Mouse (Mus musculus) 3T3-L1 (cell line): ENCODE data around the gene Sult2b1.

Experiments
- DNase-seq: peaks from one replicate; pipeline ENCODE4 v3.0.0-alpha.2; 2015; ENCODE audit warnings: low read depth, low spot score

The Sult2b1 gene

DNA sequence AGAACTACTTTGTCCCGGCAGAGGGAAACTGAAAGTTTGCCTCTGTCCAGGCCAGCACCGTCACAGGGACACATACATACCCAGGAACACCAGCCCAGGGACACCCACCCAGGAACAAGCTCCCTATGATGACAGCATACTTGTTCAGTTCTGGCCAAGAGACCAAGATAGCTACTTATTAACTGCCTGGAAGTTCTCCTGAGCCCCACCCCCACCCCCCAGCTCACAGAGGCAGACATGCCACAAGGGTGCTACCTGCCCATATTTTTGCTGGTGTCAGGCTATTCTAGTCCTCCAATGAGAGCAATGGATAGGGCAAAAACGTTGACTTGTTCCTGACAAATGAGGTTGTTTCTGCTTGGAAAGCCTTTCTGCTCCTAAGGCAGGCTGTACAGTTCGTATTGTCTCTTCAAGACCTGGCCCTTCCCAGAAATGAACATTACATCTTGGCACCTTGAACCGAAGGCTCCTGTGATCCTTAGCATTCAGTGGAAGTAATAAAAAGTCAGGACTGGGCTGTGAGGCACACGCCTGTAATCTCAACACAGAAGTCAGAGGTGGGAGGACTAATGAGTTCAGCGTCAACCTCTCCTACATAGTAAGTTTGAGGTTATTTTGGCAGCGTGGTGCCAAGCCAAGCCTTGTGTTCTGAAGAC lies 13.9 kb downstream of the Sult2b1 start:
- DNase-seq: no peak

DNA sequence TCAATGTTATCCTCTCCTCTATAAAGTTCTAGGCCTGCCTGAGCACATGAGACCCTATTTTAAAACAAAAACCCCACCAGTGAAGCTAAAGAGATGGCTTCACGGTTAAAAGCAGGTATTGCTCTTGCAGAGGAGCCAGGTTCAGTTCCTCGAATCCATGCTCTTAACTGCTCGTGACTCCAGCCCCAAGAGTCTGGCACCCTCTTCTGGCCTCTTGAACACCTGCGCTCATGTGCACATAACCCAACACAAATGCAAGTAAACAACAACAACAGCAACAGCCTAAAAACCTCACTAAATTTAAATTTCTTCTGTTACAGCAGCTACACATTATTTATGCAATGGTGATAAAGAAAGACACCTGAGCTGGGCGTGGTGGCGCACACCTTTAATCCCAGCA lies 17.0 kb downstream of the Sult2b1 start:
- no peak for DNase-seq

DNA sequence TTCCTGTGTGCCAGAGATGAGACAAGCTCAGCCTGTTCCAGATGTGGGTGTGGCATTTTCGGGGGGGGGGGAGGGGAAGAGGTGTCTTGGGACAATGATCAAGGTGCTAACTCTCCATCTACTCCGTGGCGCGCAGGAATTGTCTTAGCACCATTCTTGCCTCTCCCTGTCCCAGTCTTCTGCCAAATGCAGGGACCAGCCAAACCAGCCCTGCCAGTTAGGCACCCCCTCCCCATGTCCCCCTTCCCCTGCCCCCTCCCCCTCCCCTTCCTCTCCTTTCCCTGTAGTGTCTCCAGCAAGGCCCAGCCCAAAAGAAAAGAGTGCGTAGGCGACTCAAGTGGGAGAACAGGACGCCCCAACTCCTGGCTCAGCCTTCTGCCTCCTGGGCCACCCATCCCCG lies 17.7 kb downstream of the Sult2b1 start:
- no peak for DNase-seq

DNA sequence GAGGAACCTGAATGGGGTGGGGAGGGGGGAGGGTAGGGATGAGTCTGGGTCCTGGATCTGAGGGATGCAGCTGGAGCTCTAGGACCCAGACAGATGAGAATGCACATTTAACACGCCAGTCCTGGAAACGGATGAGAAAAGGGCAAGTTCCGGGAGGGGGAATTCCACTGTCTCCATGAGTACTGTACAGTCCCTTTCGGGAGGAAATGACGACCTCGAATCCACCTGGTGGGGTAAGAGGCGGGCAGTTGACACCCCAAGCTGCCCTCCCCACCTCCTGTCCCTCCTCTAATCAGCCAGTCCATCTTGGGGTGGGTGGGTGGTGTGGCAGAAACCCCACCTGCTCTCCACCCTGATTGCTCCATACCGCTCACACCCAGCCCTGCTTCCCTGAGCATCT lies 18.5 kb downstream of the Sult2b1 start:
- DNase-seq: no peak

DNA sequence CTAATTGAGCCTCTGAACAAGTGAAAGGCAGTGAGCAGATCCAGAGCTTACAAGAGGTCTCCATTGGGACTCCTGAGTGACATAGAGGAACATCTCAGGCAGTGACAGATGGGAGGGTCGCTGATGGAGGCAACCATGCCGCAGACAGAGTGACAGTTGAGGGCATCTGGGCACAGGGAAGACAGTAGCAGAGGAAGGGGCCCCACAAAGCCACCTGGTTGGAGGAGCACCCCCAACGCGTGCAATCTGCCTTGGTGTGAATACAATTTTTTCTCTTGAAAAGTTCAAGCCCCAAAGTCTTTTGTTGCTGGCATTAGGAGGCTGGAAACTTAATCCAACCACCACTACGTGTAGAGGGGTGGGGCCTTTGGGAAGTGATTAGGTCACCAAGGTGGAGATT lies 24.3 kb downstream of the Sult2b1 start:
- no peak for DNase-seq

DNA sequence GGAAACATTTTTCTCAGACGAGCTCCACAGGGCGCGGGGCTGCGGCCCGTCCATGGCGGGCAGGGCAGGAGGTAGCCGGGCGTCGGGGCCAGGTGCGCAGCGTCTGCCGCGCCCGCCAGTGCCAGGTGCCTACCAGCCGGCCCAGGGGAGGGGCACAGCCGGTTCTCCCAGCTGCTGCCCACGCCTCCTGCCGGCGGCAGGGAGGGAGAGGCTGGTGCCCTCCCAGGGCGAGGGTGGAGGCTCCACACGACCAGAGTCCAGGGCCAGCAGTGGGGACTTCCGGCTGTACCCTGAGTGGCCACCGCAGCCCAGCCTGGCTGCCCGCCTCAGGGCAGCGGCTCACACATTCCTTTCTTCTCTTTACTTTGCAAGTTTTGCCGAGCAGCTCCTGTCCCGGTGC lies 25.1 kb downstream of the Sult2b1 start:
- DNase-seq: no peak

DNA sequence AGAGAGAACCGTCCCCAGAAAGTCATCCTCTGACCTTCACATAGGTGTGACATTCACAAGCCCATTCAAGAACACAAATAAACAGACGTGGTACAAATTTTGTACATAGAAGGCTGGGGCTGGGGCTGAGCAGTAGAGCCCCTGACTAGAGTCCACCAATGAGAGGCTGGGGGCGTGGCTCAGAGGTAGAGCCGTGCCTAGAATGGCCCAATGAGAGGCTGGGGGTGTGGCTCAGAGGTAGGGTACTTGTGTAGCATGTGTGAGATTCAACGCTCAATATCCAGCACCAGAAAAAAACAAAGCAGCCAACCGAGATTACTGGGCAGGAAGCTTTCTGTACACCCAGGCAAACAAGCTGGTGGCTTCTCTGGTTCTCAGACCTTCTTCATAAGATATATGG lies 28.8 kb downstream of the Sult2b1 start:
- no peak for DNase-seq

DNA sequence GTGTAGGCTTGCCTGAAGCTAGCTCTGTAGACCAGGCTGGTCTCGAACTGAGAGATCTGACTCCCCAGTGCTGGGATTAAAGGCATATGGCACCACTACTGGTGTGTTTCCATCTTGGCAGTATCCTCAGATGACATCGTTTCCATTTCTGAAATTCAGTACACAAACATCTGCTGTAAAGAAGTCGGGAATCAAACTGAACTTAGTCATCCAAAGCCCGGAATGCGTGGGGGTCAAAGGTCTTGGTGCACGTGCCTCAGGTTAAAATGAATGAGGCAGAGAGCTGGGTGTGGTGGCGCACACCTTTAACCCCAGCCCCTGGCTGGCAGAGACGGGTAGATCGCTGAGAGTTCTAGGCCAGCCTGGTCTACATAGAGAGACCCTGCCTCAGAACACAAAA lies 34.3 kb downstream of the Sult2b1 start:
- peak; percentile 77 for DNase-seq

DNA sequence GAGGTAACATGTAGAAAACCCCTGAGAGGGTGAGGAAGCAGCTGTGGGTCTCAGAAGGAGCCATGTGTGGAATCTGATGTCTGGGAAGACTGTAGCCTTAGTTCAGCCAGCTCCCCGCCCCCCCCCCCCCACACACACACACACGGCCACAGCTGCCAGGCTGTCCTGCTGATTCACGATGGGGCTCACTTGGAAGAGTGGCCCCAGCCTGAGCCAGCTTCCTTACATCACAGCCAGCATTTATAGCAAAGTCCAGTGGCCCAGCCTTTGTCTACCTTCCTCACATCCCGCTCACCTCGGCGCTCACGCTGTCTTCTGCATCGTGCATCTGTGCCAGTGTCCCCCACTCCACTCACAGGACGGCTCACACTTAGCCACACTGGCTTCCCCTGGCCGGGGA lies 35.1 kb downstream of the Sult2b1 start:
- peak; percentile 23 for DNase-seq

DNA sequence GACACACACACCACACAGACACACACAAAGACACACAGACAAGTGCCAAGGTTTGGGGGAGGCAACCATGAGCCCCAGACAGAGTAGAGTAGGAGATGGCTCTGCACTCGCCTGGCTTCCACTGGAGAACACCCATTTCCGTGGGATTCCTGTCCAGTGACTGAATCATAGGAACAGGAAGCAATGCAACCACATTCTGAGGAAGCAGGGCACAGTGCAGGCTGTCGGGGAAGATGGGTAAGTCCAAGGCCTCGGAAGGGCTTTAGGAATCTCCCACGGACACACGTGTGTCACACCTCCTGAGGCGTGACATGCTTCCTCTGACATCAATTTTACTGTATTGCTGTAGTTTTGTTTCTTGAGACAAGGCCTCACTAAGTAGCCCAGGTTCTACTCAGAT lies 36.4 kb downstream of the Sult2b1 start:
- peak; percentile 47 for DNase-seq

DNA sequence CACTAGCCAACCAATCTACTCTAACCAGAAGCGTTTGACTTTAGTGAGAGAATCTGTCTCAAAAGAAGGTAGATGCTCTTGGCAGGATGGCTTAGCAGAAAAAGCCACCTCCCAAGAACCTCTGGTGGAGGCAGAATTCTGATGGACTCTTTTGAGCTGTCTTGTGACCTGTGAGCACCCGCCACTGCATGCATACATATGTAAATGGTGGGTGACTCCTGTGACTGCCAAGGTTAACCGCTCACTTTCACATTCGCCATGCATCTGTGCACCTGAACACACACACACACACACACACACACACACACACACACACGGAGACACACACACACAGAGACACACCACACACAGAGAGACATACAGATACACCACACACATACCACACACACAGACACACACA lies 37.0 kb downstream of the Sult2b1 start:
- no peak for DNase-seq

DNA sequence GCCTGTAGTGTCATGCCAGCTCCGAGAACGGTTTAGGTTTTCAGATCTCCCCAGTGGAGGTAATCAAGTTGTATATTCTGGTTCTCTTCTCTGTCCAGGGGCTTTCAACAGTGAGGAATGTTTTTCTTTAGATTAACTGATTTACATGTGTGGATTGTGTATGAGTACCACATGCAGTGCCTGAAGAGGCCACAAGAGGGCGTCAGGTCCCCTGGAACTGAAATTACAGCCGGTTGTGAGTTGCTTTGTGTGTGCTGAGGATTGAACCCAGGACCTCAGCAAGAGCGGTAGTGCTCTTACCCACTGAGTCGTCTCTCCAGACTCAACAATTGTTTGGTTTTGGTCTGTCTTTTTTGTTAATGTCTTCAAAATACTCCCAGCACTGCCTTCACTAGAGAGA lies 38.0 kb downstream of the Sult2b1 start:
- DNase-seq: no peak

DNA sequence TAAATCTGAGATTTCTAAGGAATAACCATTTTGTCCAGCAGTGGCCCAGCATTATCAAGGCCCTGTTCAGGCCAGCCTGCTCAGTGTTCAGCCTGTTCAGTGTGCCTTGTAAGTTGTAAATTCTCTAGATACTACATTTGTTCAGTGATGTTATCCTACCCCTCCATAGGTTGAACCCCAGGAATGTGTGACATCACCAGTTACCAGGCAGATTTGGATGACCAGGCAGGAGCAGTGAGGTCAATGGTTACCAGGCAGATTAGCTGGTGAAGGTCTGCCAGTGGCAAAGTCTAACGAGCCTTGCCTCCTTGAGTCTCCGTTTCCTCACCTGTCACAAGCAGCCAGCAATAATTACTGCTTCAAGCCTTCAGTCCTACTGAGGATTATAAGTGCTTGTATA lies 40.1 kb downstream of the Sult2b1 start:
- DNase-seq: peak; percentile 82

DNA sequence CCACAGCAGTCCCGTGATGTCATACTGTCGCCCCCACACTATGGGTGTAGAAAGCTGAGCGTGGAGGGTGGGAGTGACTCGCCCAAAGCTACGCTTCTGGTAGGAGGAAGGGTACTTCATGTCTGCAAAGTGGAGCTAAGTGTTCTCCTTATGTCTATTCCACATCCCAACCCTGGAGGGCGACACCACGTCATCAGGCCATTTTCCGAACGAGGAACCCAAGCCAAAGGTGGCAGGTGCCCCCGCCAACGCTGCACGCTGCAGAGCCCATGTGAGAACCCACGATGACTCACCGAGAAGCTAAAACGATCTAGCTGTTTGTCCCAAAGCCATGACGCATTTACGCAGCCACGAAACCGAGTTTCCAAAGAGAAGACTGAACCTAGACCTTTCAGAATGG lies 42.1 kb downstream of the Sult2b1 start:
- DNase-seq: no peak

DNA sequence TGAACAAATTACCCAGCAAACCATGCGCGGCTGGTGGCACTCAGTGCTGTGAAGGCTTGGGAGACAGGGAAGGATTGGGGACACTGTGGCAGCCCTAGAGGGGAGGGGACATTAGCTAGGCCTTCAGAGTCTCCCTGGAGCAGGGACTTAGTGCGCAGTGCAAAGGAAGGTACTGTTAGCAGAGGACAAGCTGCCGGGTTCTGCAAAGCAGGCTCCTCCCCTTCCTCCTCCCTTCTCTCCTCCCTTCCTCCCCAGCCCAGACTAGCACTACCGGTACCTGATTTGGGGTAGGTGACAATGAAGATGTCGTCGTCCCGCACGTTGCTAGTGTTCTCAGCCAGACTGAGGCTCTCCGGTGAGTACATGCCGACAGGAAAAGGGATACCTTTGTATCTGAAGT lies 42.7 kb downstream of the Sult2b1 start:
- no peak for DNase-seq

DNA sequence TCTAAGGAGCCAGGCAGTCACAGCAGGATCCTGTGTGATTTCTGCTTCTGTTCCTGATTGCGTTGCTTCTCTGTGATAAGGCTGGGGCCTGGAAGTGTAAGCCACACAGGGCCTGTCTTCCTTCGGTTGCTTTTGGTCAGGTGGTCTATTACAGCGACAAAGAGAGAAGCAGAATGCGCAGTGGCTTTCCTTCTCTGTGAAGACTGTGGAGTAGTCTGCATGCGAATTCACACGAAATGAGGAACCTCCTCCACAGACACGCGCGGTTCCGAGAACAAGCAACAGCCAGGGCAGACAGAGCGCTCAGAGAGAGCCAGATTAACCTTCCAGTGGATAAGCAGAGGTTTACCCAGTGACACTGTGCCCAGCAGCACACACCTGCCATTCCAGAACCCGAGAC lies 43.2 kb downstream of the Sult2b1 start:
- DNase-seq: no peak

DNA sequence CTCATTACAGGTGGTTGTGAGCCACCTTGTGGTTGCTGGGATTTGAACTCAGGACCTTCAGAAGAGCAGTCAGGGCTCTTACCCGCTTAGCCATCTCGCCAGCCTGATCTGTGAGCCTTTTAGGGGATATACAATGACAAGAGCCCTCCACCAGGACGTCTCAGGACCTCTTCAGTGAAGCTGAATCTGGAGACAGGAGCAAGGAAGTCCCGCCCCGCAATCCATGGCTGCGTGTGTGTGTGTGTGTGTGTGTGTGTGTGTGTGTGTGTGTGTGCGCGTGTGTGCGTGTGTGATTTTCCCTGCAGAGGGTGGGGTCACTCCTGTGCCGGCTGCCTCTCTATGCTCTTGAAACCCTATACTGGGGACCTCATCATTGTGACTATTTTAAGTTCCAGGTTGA lies 44.6 kb downstream of the Sult2b1 start:
- DNase-seq: no peak

DNA sequence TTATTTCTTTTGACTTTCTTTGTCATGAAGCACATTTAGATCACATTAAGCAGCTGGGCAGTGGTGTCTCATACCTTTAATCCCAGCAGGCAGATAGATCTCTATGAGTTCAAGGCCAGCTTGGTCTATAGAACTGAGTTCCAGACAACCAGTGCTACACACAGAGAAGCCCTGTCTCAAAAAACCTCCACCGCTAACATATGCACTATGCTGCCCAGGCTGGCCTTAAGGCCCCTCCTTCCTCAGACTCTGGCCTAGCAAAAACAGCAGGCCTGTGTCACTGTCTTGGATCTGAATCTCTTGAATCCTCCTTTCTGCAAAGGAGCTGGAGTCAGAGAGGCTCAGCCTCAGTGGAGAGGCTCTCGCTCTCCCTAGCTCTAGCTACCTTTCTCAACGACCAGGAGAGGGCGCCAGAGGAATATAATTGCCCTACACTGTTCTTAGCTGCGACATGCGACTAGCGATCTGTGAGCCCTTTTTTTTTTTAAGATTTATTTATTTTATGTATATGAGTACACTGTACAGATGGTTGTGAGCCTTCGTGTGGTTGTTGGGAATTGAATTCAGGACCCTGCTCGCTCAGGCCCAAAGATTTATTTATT lies 45.2 kb downstream of the Sult2b1 start:
- DNase-seq: peak; percentile 90

DNA sequence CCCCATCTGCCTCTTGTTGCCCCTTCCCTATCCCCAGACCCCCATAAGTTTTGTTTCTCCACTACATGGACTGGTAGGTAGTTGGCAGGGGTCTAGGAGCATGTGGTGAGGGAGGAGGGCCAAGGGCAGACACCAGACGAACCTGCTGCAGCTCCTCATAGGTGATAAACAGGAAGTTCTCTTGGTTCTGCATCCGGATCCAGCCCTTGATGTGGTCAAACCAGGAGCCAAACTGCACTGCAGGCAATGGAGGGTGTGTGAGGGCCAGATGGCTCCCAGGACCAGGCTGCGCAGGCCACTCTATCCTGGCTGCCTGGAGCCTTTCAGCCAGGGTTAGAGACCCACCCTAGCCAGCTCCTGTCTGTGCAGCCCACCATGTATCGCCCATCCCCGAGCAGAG lies 51.0 kb downstream of the Sult2b1 start:
- DNase-seq: no peak

DNA sequence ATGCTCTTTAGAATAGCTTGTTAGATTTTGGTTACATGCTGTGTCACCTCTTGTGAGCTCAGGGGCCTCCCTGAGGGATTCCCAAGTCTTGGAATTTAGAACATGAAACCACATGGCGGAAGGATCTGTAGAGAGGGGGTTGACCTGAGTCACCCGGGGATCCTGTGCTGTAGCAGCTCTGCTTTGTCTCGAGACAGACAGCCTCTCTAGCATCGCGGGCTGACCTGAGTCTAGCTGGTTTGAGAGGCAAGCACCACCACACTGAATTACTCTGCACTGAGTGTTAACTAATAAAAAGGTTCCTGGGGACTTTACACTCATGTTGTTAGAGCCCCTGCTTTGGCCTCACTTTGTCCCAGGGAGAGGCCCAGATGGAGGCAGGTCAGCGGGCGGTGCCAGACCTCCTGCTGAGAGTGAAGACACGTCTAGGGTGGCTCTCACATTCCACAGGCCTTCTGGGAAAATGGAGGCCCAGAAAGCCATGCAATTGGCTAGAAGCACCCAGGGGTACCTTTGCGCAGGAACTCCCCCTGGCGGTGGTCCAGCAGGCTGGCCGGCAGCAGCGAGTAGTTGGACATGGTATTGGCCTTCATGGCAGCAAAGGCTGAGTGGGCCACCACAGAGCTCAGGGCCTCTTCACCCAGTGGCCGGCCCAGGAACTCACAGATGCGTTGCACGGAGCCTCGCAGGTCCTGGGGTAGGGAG lies 53.6 kb downstream of the Sult2b1 start:
- DNase-seq: peak; percentile 53

DNA sequence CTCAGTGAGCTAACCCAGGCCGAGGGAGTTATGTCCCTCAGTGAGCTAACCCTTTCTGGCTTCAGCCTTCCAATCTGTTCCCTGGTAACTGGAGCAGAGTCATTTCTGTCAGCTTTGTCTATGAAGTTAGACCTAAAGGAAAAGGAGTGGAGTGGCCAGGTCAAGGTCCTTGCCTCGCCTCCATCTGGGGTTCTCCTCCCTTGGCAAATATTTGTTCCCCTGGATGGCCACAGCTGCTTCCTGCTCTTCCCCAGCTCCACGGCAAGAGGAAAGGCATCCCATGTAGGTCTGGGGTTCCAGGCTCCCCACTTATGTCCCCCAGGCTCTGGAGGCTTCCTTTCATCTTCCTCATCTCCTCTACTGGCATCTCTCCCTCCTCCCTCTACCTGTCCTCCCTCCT lies 56.8 kb downstream of the Sult2b1 start:
- DNase-seq: no peak

DNA sequence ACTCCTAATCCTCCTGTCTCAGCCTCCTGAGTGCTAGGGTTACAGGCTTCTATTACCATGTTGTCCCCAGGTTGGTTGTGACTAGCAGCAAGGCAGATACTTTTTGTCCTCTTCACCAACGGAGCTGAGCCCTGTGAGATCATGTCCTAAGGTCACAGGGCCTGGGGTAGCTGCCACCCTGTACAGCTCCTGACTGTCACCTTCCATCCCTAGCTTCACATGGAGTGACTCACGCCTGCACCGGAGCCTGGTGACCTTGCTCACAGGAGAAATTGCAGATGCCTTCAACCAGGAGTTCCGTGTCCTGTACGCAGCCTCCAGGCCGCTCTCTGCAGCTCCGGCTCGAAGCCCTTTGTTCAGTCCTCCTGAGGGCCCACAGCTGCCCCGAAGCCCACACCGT lies 58.0 kb downstream of the Sult2b1 start:
- no peak for DNase-seq

DNA sequence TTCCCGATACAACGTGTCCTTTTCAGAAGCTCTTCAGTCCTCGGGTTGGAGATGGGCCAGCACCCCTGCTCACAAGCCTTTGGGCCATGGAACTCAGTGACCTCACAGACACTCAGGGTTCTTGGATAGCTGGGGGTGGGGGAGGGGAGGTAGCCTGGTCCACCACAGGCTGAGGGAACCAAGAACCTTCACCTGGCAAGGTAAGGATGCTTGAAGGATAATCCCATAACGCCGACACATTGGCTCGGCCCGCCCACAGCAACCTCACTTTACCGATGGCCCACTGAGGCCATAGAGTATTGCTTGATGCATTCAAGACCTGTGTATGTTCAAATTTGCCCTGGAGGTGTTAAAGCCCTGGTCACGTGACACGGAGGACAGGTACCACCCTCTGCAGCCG lies 58.8 kb downstream of the Sult2b1 start, which contains the start of gene Spaca4:
Spaca4 (minus strand) TSS at position 101 of the 400 bp plus-strand sequence.
- no peak for DNase-seq
